Mouse (Mus musculus): ENCODE measurements around the gene Bmp4.

GRCm38 (mm10) chr14:46390249-46390775 lies at the start of gene Bmp4:
- TF ChIP-seq CTCF (IDR thresholded peaks at IDR 0.05; ENCODE audit: borderline replicate concordance, insufficient read depth, low read depth, low read length) (no peak), POLR2A (IDR thresholded peaks at IDR 0.05; ENCODE audit: borderline replicate concordance, insufficient read depth, low read length) (no peak)
